Mouse (Mus musculus) stomach, postnatal 0 days (tissue): ENCODE results near the gene Prr19. TPM values are rescaled to one million over a fixed set of nuclear protein-coding genes. Genes with fewer than 3 reads are reported as not detected.
A peak's percentile ranks its signal among the peaks of the same experiment; 100 is the strongest.
"Not testable (repeated sequence)": the region's sequence is repeated elsewhere in the genome, so short reads cannot be mapped to it uniquely, and the experiment has no call there.

Source experiments
- ATAC-seq: fragments of 200-750 bp; cut with Nextera tagmentation; 2 replicates; pipeline ENCODE4 v1.8.0; 2017; ENCODE audit not compliant: low FRiP score, low TSS enrichment
- DNase-seq: peaks from one replicate; pipeline ENCODE4 v3.0.0-alpha.2; 2016; ENCODE audit warnings: low spot score
- H3K27ac ChIP-seq: fragments of 300-500 bp; sonication (generic); replicated peaks from 2 replicates; pipeline ENCODE4 v1.5.1; 2014; ENCODE audit warnings: mild to moderate bottlenecking, control low read depth
- H3K27me3 ChIP-seq: fragments of 300-500 bp; sonication (generic); 2 replicates; pipeline ENCODE4 v1.6.1; 2014; ENCODE audit warnings: low read length; ENCODE audit not compliant: control insufficient read depth, insufficient read depth
- H3K36me3 ChIP-seq: fragments of 300-500 bp; sonication (generic); 2 replicates; pipeline ENCODE4 v1.6.1; 2014; ENCODE audit warnings: low read length, mixed read lengths; ENCODE audit not compliant: control insufficient read depth, insufficient read depth
- H3K4me1 ChIP-seq: fragments of 300-500 bp; sonication (generic); replicated peaks from 2 replicates; pipeline ENCODE4 v1.6.1; 2014; ENCODE audit warnings: antibody characterized with exemption; ENCODE audit not compliant: control insufficient read depth, insufficient read depth
- H3K4me2 ChIP-seq: fragments of 300-500 bp; sonication (generic); replicated peaks from 2 replicates; pipeline ENCODE4 v1.6.1; 2014; ENCODE audit warnings: low read depth, mild to moderate bottlenecking, control low read depth, moderate library complexity
- H3K4me3 ChIP-seq: fragments of 300-500 bp; sonication (generic); 2 replicates; pipeline ENCODE4 v1.5.1; 2014; ENCODE audit warnings: low read depth, low read length, control low read depth
- H3K9ac ChIP-seq: fragments of 300-500 bp; sonication (generic); 2 replicates; pipeline ENCODE4 v1.6.1; 2014; ENCODE audit warnings: mild to moderate bottlenecking, low read length, control low read depth, mixed read lengths
- H3K9me3 ChIP-seq: fragments of 300-500 bp; sonication (generic); 2 replicates; pipeline ENCODE4 v1.6.1; 2016; ENCODE audit warnings: low read length; ENCODE audit not compliant: control insufficient read depth
- CTCF ChIP-seq: IDR thresholded peaks from 2 replicates; pipeline ENCODE4 v1.5.1; 2016; ENCODE audit warnings: antibody characterized with exemption, low read depth, mild to moderate bottlenecking, moderate library complexity
- EP300 ChIP-seq: optimal IDR thresholded peaks from 2 replicates; pipeline ENCODE3; 2016; ENCODE audit warnings: antibody characterized with exemption
- WGBS: fragments of 180-500 bp; shearing (Covaris S2); extraction: QIAGEN DNeasy Blood & Tissue Kit; methylation state at CpG from one replicate; pipeline ENCODE4 v1.1.7; 2014; 5-methylcytosine and 5-hydroxymethylcytosine counted together
- polyA plus RNA-seq: library from polyadenylated mRNA; unstranded; fragments of >200 nt; fragmentation: Nextera tagmentation; extraction: Ambion mirVana; gene quantifications from 2 replicates; pipeline ENCODE4 v1.2.1, GENCODE M21; 2015

Gene Prr19
- 0.07 TPM in 1 of 2 replicates, not detected in the other for polyA plus RNA-seq

DNA sequence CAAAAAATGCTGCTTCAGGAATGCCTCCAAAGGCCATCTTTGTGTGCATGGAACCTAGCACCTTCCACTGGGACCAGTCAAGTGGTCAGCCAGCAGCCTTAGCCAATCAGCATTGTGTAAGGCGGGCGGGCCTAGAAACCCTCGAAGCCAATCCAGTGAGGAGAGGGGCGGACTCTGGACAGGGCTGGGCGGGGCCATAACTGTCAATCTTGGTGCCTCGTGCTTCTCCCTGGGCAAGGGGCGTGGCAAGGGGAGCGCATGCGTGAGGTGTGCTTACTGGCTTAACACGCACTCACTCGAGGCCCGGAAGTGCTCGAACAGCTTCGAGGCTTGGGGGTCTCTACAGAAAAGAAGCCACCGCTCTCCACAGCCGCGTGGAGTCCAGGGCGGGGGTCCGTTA, at the start of gene Prr19:
TSS of gene Prr19 (plus strand) at position 349 of the 400 bp plus-strand sequence.
- TF ChIP-seq EP300 (no peak), CTCF (no peak)
- DNase-seq (peak; percentile 58), ATAC-seq (no peak)
- Histone ChIP-seq H3K9me3 (no peaks in the 10 kb centered on the region), H3K4me1 (peaks cover 3% of the 10 kb centered on the region; the same call in 1 of the 2 replicates), H3K27me3 (no peaks in the 10 kb centered on the region), H3K9ac (no peak within 1 kb of the TSS), H3K36me3 (no peaks in the 10 kb centered on the region), H3K27ac (no peak within 1 kb of the TSS), H3K4me2 (no peak within 1 kb of the TSS), H3K4me3 (no peak within 1 kb of the TSS)
- WGBS = 57% methylated on average over 18 of the region's 19 CpGs

DNA sequence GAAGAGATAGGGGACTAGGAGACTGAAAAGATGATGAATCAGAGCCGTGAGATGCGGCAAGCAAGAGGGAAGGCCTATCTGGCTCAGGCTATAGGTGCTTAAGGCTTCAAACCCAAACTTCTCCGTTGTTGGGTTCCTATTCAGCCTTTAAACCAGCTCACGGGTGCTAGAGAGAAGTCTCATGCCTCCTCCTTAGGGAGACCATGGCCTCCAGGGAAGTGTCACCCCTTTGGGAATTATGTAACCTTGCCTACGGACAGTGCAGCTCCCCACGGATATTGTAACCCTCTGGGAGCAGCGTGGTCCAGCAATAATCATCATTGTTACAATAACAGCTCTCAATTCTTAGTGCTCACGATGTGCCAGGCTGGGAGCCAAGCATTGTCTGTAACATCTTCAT, 49.4 kb upstream of the Prr19 start:
- peak overlapping the region; percentile 90 for H3K9ac ChIP-seq
- DNase-seq (no peak), ATAC-seq (no peak)
- H3K27ac ChIP-seq = peak overlapping the region; percentile 98
- H3K9me3 ChIP-seq = no peaks in the 10 kb centered on the region
- no peaks in the 10 kb centered on the region for H3K27me3 ChIP-seq
- TF ChIP-seq EP300 = no peak
- no peak for TF ChIP-seq CTCF
- H3K4me3 ChIP-seq = peak overlapping the region; percentile 92; the same call in 1 of the 2 replicates
- peak overlapping the region; percentile 82 for H3K4me2 ChIP-seq
- no peaks in the 10 kb centered on the region for H3K36me3 ChIP-seq
- peaks cover 2% of the 10 kb centered on the region; the same call in 1 of the 2 replicates for H3K4me1 ChIP-seq
- 24% methylated on average over 8 of the region's 8 CpGs for WGBS

DNA sequence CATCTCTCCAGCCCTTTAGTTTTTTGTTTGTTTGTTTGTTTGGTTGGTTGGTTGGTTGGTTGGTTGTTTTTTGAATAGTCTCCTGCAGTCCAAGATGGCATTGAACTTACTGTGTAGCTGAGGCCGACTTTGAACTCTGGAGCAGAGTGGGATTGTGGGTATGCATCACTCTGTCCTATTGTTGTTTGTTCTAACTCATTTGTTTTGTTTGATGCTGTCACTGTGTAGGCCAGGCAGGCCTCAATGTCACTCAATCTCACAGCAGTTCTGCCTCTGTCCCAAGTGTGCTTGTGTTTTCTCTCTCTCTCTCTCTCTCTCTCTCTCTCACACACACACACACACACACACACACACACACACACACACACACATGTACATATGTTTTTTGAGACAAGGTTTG, 39.3 kb upstream of the Prr19 start:
- DNase-seq (no peak), ATAC-seq (no peak)
- 80% methylated on average over 1 of the region's 1 CpGs for WGBS

DNA sequence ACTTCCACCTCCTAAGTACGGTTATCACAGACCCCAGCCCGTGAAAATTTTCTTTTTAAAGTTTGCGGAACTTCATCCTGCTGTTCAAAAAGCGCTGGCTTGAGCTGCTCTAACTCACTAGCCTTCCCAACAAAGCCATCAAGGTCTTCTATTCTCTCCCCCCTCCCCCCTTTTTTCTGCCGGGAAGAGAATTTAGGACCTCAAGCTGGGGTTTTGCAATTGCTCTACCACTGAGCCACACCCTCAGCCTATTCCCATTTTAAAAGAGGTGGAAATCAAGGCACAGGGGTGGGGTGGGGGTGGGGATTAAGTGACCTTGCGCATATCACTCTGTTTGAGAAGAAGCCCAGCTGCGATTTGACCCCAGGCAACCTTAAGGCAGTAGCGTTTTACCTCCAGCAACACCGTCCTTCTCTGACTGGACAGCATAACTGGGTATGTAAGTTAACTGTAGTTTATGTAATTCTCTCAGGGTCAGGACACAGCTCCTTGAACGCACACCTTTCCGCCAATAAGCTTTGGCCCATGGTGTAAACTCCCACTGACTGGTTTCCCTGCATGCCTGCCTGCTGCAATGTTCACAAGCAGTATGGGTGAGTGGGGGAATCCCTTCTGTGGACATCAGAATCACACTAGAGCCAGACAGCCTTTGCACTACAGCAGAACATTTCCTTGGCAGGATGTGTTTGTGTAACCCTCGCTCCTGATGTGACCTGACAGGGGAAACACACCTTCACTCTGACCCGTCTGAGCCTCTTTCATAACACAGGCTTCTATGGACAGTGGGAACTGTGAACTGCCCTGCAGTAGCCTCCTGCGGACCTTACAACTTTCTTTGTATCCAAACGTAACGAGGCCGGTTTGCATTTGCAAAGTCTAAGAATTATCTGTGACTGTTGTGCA, 37.0 kb upstream of the Prr19 start:
- 39% methylated on average over 17 of the region's 17 CpGs for WGBS
- DNase-seq (no peak), ATAC-seq (no peak)
- Histone ChIP-seq H3K4me3 (no peak overlapping the region), H3K4me1 (peaks cover 5% of the 10 kb centered on the region; the same call in 1 of the 2 replicates), H3K27ac (no peak overlapping the region), H3K9me3 (no peaks in the 10 kb centered on the region), H3K4me2 (no peak overlapping the region), H3K36me3 (no peaks in the 10 kb centered on the region), H3K9ac (no peak overlapping the region), H3K27me3 (no peaks in the 10 kb centered on the region)
- TF ChIP-seq EP300 (no peak), CTCF (no peak)

More for the DNA sequence above, 39.3 kb upstream of the Prr19 start:
- Histone ChIP-seq H3K4me3 (no peak overlapping the region), H3K36me3 (no peaks in the 10 kb centered on the region), H3K4me2 (no peak overlapping the region), H3K27me3 (no peaks in the 10 kb centered on the region), H3K27ac (no peak overlapping the region), H3K9me3 (no peaks in the 10 kb centered on the region), H3K4me1 (0 out of 2 replicates have a peak, but pooled peaks cover under 1% of the 10 kb centered on the region), H3K9ac (no peak overlapping the region)
- no peak for TF ChIP-seq CTCF
- TF ChIP-seq EP300 = no peak

DNA sequence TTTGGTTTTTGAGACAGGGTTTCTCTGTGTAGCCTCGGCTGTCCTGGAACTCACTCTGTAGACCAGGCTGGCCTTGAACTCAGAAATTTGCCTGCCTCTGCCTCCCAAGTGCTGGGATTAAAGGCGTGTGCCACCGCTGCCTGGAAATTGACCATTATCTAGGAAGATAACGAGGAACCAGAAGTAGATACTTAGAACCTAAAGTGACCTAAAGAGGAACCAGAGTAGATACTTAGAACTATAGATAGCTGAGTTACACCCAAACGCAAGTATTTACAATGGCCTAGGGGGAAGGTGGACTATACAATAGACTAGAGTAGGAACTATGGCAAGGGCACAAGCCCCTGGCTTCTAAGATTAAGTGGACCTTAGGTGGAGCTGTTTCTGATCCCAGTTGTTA, 35.5 kb upstream of the Prr19 start:
- not testable (repeated sequence) for H3K36me3 ChIP-seq, H3K4me1 ChIP-seq, DNase-seq, H3K9ac ChIP-seq, ATAC-seq, H3K4me2 ChIP-seq, H3K4me3 ChIP-seq, H3K27me3 ChIP-seq, H3K27ac ChIP-seq, H3K9me3 ChIP-seq
- WGBS = 81% methylated on average over 5 of the region's 5 CpGs
